Mouse (Mus musculus): ENCODE data around the gene Olfr1506.
"Not testable (repeated sequence)": the region's sequence is repeated elsewhere in the genome, so short reads cannot be mapped to it uniquely, and the experiment has no call there.

Olfr1506 gene

GRCm38 (mm10) chr2:90224393-90224792, at the start of gene Olfr1506:
Gene Olfr1506, minus strand, starts transcription at chr2:90224493.
- DNase-seq (ENCODE audit: extremely low read depth, insufficient read length, low spot score), result not testable (repeated sequence)

- no peak for DNase-seq (ENCODE audit: extremely low read depth, insufficient read length, low spot score)
Observed at GRCm38 (mm10) chr2:90270932-90271331, 46.6 kb upstream of the Olfr1506 start, which contains the start of gene Olfr1271. Gene Olfr1271, minus strand, starts transcription at chr2:90271032.

- no peak for DNase-seq (ENCODE audit: extremely low read depth, insufficient read length, low spot score)
Observed at GRCm38 (mm10) chr2:90257492-90257891, 33.2 kb upstream of the Olfr1506 start, which contains the start of gene Olfr142. Gene Olfr142, minus strand, starts transcription at chr2:90257592.

GRCm38 (mm10) chr2:90199606-90200005, 24.7 kb downstream of the Olfr1506 start:
- DNase-seq (ENCODE audit: extremely low read depth, insufficient read length, low spot score), result not testable (repeated sequence)

GRCm38 (mm10) chr2:90195285-90195684, 29.0 kb downstream of the Olfr1506 start:
- not testable (repeated sequence) for DNase-seq (ENCODE audit: extremely low read depth, insufficient read length, low spot score)

GRCm38 (mm10) chr2:90194750-90195149, 29.5 kb downstream of the Olfr1506 start:
- DNase-seq (ENCODE audit: extremely low read depth, insufficient read length, low spot score), result not testable (repeated sequence)

- DNase-seq (ENCODE audit: extremely low read depth, insufficient read length, low spot score), result not testable (repeated sequence)
Observed at GRCm38 (mm10) chr2:90187082-90187481, 37.2 kb downstream of the Olfr1506 start.

GRCm38 (mm10) chr2:90186082-90186481, 38.2 kb downstream of the Olfr1506 start:
- not testable (repeated sequence) for DNase-seq (ENCODE audit: extremely low read depth, insufficient read length, low spot score)
